Mouse (Mus musculus): ENCODE measurements around the gene Zfp511. TPM values are rescaled to one million over a fixed set of nuclear protein-coding genes. Genes with fewer than 3 reads are reported as not detected.

The Zfp511 gene
- total RNA-seq (2022), result 10 to 100 TPM; 21.2 to 27.8 (median 27.0) TPM

DNA sequence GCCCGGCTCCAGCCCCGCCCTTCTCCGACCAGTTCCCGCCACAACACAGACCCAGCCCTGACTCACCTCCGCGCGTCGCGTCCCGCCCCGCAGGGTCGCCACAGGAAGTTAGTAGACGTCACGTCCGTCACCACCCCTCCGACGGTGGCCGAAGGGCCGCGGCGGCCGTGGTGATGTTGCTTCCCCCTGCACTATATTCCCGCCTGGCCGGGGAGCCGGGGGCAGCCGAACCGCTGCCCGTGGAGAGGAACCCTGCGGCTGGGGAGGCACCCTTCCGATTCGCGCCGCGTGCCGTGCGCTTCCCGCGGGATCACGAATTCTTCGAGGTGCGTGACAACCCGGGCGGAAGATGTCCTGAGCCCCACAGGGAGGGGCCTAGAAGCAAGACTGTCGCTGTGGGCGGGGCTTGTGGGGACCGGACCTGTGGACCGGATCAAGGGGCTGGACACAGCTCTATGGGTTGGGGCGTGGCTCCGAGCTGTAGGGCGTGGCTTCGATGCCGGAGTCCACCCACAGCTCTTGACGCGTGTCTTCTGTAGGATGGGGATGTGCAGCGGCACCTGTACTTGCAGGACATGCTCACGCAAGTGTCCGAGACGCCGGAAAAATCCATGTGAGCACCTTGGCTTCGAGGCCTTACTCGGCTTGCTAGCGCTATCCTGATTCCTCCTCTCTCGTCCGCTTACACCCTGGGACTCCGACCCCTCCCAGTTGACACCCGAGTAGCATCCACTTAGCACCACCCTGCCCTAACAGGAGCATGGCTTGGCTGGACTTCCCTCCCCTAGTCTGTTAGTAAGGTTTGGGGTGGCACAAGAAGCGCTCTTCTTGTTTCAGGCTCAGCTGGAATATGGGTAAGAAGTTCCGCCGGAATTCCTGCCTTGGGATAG, at the start of gene Zfp511, which contains the start of gene Tubgcp2:
TSS of gene Zfp511 (plus strand) at position 111 of the 890 bp plus-strand sequence.
TSS of gene Tubgcp2 (minus strand) at position 389 of the 890 bp plus-strand sequence.
- peak; percentile 89 to 91 for DNase-seq (ENCODE audit: low spot score in 2 of 2)

DNA sequence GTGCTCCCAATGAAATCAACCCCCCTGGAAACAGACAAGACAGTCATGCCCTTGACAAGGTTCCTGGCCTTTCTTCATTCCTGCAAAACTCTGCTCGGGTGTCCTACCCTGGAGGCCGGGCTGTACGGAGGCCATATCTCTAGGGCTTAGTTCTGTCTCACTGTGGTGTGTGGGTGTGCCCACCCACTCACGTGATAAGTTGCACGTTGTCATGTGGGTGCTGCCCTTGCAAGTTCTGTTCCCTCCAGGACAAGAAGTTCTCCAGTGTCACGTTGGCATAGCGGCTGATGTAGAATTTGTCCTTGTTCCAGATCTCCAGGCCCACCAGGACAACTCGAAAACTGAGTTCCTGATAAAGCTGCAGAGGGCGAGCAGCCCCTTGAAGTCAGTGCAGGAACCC, 47.9 kb upstream of the Zfp511 start:
- DNase-seq (ENCODE audit: low spot score in 2 of 2), result no peak

DNA sequence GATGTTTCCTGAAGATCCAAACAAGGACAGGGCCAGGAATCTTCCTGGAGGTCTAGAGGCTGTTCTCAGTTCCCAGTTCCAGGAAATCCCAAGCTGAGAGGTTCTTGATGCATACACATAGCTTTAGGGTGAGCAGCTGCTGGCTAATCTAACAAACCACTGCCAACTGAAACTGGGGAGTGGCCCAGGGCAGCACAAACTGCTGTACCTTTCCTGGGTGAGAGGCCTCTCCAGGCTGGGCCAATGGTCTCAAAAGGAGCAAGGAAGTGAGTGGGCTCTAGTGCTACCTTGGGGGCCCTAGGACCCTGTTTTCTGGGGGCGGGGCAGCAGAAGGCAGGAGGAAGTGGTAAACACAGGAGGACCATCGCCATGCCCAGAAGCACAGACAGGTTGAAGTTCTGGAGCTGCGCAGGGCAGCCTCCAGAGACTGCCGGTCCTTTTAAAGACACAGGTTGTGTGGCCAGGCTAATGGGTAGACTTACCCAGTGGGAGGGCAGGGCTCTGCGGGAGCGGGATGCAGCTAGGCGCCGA, 45.3 kb upstream of the Zfp511 start:
- no peak for DNase-seq (ENCODE audit: low spot score in 2 of 2)

DNA sequence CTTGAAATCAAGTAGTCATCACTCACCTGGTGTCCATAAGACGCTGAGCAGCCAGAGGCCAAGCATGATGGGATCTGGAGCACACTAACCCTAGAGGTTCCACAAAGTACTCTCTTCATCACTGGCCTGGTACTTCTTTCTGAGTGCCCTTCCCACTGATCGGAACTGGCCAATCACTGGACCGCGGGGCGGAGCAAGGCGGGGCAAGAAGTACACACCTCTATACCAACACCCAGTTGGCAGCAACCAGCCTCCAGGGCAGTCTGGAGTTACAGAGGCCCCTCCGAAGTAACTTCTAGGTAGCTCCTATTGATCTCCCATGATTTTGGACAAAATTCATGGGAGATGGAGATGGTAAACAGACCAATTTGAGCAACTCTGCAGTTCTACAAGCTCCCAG, 43.8 kb upstream of the Zfp511 start, which contains the start of gene Adam8:
TSS of gene Adam8 (minus strand) at position 157 of the 400 bp plus-strand sequence.
- no peak for DNase-seq (ENCODE audit: low spot score in 2 of 2)

DNA sequence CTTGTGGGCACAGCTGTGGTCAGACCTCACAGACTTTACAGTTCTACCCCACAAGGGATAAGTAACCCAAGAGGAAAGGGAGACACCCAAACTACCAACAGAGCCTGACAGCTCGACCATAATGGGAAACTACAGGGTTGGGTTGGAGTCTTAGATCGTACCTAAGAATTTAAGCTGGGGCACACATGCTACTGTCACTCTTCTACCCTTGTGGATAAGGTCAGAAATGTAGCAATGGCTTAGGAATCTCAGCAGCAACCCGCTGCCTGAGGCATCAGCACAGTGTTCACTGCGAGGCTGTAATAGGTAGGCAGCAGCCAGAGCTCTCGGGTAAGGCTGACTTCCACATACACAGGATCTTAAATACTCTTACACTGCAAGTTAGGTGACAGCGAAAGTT, 42.7 kb upstream of the Zfp511 start:
- no peak for DNase-seq (ENCODE audit: low spot score in 2 of 2)

DNA sequence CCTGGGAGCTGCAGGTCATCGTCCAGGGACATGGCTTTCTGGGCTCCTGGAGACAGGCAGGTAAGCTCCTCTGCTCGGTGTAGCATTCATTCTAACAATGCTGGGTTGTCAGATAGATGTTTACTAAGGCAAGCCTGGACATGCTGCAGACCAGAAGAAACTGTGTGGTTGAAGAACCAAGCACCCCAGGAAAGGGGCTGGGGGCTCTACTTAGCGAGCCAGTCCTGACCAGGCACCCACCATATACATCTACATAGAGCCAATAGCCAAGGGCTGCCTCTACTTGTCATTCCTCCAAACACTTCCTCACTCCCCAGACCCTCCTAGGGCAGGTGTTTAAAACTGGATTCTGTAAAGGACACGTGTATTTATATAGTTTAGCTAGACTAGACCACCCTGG, 42.0 kb upstream of the Zfp511 start:
- DNase-seq (ENCODE audit: low spot score in 2 of 2), result no peak

DNA sequence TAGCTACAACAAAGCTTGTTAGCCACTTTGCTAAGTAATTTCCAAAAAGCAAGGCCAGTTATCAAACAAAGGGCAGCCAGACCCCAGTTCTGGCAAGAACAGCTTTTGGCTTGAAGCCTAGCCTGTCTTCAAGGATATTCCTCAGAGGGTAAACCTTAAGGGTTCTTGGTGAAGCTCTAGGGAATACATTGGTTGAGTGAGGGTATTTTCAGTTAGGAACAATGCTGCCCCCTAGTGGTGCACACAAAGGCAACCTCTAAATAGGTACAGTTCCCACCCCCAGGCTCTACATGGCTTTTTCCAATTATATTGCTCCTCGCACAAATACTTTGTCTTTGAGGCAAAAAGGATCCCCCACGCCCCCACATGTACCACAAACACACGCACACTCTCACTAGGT, 41.5 kb upstream of the Zfp511 start:
- peak in 1 of 2 experiments; percentile 77 for DNase-seq (ENCODE audit: low spot score in 2 of 2)

DNA sequence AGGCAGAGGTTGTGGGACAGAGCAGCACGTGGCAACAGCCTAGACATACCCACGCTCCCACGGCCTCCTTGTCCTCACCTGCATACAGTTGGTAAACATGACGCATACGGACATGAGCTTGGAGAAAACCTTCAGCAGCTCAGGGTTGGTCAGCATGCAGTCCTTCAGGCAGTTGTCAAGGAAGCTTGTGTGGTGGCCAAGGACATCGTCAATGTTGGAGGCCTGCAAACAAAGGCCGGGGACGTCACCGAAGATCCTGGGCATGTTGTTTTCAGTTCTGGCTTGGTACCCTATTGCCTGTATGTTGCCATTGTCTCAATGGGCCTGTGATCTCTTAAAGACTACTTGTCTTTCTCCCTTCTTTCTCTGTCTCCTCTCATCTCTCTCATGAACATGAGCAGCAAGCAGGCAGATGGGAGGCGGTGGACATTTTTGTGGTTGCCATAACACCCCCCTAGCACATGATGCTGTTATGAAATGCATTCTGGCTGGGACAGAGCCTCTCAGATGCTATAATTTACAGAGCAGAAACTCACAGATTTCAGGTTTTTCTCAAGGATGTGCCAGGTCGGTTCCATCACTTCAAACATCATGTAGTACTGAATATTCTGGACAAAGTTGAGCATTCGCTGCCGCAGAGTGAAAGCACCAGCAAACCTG, 37.4 kb upstream of the Zfp511 start:
- peak in 1 of 2 experiments; percentile 31 for DNase-seq (ENCODE audit: low spot score in 2 of 2)

DNA sequence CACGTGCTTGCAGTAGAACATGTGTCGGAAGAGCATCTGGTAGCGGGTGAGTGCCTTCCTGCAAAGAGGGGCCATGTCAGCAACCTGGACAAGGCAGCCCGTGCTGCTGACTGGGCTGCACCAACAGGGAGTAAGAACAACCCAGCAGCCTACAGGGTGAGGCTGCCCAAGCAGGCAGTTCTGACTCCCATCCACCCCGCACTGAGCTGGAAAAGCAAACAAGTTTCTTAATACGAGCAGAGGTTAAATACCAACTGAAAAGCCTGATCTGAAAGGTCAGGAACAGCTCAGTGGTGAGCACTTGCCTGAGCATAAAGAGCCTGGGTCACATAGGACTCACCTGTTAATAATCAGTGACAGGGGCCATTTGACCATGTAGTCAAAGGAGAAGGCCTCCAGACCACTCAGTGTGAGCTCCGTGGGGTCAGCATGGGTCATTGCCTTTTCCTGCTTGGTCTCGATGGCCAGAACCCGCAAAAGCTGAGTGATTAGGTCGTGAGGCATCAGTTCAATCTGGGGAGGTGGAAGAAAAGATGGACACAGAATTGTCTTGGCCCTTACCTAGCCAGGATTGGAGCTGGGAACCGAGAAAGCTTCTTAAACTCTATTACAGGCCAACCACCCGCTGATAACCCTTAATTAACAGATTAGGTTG, 35.0 kb upstream of the Zfp511 start:
- DNase-seq (ENCODE audit: low spot score in 2 of 2), result no peak

DNA sequence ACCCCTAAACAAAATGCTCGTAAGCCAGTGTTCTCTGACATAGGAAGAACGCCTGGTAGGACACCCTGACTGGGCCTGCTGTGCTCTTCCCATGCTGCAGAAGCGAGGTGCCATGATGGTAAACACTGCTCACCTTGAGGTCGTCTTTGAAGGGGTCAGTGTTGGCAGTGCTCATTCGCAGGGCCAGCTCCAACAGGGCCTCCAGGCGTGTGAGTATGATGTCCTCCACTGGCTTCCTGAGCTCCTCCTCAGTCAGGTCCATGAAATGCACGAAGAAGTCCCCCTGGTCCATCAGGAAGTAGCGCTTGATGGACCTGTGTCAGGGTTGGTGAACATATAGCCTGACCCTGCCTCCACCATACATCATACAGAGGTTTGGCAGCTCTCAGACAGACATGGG, 31.5 kb upstream of the Zfp511 start:
- DNase-seq (ENCODE audit: low spot score in 2 of 2), result no peak

DNA sequence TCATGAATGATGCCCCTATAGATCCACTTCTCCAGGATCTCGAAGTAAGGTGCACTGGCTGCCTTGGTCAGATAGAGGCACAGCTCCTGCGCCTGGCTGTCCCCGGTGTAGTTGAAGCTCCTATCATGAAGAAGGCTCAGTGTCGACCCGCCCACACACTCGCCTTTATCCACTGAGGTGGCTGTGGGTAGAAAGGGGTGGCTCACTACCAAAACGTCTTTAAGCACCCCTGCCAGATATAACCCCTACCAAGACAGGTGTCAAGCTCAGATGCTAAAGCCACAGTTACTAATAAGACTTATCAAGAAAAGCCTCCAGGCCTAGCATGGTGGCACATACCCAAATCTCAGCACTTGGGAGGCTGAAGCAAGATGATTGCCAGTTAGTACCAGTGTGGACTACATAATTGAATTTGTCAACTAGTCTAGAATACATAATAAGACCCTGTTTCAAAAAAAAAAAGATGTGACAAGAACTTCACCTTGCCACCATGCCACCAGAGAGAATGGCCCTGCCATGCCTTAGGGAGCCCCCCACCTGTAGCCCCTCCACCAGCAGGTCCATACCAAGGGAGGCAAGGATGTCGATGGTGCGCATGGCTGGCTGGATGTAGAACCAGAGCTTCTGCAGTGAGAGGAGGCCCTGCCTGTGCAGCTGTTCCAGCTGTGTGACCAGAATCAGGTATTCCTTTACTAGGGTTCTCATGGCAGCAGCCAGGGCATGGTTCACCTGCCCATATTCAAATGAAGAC, 29.2 kb upstream of the Zfp511 start:
- DNase-seq (ENCODE audit: low spot score in 2 of 2), result no peak

DNA sequence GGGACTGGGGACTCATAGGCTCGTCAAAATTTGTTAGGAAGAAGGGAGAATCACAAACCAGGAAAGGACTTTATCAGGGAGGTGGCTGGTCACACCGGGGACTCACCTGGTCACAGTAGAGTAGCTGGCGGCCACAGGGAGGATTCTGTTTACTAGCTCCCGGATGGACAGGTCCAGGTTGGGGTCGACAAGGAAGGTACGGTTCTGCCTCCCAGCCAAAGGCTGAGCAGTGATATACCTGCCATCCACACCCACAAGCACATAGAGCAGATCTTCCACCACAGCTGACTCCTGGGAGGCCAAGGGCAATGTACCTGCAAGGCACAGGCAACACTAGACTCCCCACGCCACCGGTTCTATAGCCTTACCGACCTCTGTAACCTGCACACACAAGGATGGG, 28.4 kb upstream of the Zfp511 start:
- DNase-seq (ENCODE audit: low spot score in 2 of 2), result no peak

DNA sequence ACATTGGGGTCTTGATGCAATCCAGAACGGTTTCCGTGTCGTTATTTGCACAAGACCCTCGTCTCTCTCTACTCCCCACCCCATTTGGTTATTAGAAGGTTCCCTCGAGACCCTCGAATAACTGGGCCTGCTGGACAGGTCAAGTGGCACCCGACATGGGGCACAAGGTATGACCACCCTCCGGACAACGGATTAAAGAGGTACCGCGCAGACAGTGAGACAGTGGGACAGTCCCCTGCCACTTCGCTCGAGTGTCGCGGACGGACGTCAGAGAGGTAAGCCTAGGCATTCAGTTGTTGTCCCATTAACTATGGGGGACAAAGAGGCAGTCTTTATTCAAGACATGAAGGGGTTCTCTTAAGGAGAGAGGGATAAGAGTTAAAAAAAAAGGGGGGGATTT, 24.9 kb upstream of the Zfp511 start:
- no peak for DNase-seq (ENCODE audit: low spot score in 2 of 2)

DNA sequence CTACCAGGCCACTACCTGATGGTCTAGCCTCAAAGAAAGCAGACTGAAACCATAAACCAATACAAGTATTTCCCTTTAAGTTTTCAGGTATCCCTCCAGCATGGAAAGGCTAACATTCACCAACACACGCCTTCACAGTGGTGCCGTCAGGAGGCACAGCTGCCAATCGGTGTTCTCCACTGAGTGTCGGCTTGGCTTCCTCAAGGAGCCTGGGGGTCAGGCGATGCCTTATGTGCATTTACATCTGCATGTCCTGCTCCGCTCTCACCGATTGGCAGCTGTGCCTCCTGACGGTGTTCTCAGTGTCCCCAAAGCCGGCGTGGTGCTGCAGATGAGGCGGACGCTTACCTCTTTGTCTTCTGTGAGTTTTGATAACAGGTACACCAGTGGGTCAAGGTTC, 4.4 kb upstream of the Zfp511 start:
- no peak for DNase-seq (ENCODE audit: low spot score in 2 of 2)

DNA sequence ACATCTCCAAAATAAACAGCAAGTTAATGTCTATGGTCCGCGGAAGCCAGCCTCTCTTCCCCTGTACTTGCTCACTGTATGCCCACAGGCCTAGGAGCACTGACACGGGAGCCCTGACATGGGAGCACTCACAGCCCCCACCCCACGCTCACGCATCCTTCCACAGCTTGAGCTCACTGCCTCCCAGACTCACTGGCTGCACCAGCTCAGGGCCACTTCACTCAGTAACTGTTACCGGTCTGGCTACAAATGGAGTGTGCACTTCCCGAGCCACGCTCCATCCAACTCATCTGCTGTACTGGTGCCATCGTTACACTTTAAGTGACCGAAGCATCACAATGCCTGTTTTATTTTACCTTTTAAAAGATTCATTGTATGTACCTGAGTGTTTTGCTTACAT, 3.8 kb upstream of the Zfp511 start:
- no peak for DNase-seq (ENCODE audit: low spot score in 2 of 2)

DNA sequence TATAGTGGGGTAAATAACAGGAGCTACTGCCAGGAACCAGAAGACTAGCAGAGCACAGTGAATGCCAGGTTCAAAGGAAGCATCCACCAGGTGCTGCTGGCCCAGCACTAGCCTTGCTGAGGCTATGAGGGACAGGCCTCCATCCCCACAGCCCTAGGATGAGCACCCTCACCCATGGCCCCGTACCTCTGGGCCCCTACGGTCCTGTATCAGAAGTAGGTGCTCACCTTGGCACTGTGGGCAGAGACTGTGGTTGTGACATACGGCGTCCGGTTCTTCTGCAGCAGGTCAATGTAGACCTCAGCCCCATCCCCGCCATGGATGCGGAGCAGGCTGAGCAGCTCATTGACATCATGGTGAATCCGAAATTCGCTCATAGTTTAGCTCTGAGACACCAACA, 2.8 kb upstream of the Zfp511 start:
- no peak for DNase-seq (ENCODE audit: low spot score in 2 of 2)

DNA sequence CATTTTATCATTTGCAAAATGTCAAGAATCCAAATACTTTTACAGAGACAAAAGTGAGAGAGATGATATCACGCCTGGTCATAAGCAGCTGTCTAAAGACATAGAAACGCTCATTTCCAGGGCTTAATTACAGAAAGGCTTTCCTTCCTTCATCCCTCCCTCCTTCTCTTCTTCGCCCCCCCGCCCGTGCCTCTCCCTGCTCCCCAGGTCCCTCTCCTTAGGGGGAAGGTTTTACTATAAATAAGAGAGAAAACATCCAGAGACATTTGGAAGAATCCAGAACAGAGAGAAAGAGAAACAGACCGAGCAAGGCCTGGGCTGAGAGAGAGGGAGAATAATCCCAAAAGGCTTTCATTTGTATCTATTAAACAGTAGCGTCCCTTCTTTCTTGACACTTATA, 735 bp upstream of the Zfp511 start:
- peak in 1 of 2 experiments; percentile 0 for DNase-seq (ENCODE audit: low spot score in 2 of 2)

DNA sequence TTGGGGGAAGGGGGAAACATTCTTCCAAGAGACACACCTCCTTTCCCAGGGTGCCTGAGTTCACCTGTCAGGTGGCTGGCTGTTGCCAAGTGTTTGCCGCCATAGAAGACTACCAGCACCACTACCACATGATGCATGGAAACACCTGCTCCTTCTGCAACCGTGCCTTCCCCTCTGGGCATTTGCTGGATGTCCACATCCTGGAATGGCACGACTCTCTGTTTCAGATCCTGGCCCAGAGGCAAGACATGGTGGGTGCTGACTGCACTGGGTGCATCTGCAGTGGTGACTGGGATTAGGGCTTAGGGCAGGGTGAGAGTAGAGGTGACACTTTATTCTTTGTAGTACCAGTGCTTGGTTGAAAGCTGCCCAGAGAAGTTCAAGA, 972 bp downstream of the Zfp511 start:
- no peak for DNase-seq (ENCODE audit: low spot score in 2 of 2)

DNA sequence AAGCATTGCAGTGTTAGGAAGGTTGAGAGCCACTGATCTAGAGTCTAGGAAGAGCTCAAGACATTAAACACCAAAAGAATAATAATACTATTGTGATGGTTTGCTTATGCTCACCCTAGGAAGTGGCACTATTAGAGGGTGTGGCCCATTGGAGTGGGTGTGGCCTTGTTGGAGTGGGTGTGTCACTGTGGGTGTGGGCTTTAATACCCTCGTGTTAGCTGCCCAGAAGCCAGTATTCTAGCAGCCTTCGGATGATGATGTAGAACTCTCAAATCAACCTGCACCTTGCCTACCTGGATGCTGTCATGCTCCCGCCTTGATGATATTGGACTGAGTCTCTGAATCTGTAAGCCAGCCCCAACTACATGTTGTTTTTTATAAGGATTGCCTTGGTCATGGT, 6.5 kb downstream of the Zfp511 start:
- DNase-seq (ENCODE audit: low spot score in 2 of 2), result no peak

DNA sequence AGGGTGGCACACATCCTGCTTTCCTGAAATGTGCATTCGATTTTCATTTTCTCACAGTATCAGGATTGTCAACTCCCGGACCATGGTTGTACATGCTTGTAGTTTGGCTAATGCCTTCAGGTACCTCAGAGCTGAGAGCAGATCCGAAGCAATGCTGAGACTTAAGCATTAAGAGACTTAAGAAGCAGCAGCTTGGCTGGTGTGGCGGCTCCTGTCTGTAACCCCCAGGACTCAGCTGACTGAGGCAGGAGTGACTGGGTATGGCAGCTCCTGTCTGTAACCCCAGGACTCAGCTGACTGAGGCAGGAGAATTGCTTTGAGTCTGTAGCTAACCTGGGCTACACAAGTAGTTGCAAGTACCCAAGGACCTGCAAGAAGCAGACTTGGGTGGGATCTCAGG, 9.4 kb downstream of the Zfp511 start:
- DNase-seq (ENCODE audit: low spot score in 2 of 2), result no peak

DNA sequence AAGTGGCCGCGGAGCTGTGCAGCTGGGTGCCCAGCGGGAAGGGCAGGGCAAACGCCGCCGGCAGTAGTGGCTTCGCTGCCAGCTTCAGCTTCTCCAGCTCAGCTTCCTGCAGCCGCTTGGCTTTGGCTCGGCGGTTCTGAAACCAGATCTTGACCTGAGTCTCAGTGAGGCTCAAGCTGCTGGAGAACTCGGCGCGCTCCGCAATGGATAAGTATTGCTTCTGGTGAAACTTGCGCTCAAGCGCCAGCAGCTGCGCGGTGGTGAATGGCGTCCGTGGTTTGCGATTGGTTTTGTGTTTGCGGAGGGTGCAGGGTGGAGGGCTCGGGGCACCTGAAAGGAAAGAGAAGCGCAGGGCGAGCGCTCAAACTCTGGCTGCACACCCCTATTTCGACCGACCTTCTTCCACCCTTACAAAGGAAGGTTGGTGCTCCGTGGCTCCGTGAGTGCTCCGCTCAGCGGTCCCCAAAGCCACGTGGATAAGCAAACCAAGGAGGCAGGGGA, 11.7 kb downstream of the Zfp511 start:
- DNase-seq (ENCODE audit: low spot score in 2 of 2), result no peak

Data from layer of hippocampus, adult 8-10 months (tissue).